Mouse (Mus musculus) midbrain, embryonic 15.5 days (tissue): ENCODE measurements around the gene Dennd2a. TPM values are rescaled to one million over a fixed set of nuclear protein-coding genes. Genes with fewer than 3 reads are reported as not detected.
"Not testable (repeated sequence)": the region's sequence is repeated elsewhere in the genome, so short reads cannot be mapped to it uniquely, and the experiment has no call there.

Source experiments
- ATAC-seq: fragments of 200-750 bp; cut with Nextera tagmentation; replicated peaks from 2 replicates; pipeline ENCODE4 v1.8.0; 2017; ENCODE audit warnings: moderate TSS enrichment
- H3K27ac ChIP-seq: fragments of 300-500 bp; sonication (generic); 2 replicates; pipeline ENCODE4 v1.5.1; 2015; ENCODE audit warnings: mild to moderate bottlenecking, inconsistent platforms
- H3K27me3 ChIP-seq: fragments of 300-500 bp; sonication (generic); replicated peaks from 2 replicates; pipeline ENCODE4 v1.6.1; 2015; ENCODE audit warnings: inconsistent platforms
- H3K36me3 ChIP-seq: fragments of 300-500 bp; sonication (generic); replicated peaks from 2 replicates; pipeline ENCODE4 v1.6.1; 2015; ENCODE audit warnings: inconsistent platforms
- H3K4me1 ChIP-seq: fragments of 300-500 bp; sonication (generic); 2 replicates; pipeline ENCODE4 v1.6.1; 2015; ENCODE audit warnings: inconsistent platforms
- H3K4me2 ChIP-seq: fragments of 300-500 bp; sonication (generic); 2 replicates; pipeline ENCODE4 v1.6.1; 2015; ENCODE audit warnings: inconsistent platforms, mild to moderate bottlenecking, moderate library complexity
- H3K4me3 ChIP-seq: fragments of 300-500 bp; sonication (generic); 2 replicates; pipeline ENCODE4 v1.5.1; 2015; ENCODE audit warnings: mild to moderate bottlenecking, inconsistent platforms
- H3K9ac ChIP-seq: fragments of 300-500 bp; sonication (generic); 2 replicates; pipeline ENCODE4 v1.6.1; 2015; ENCODE audit warnings: mild to moderate bottlenecking, inconsistent platforms
- H3K9me3 ChIP-seq: fragments of 300-500 bp; sonication (generic); 2 replicates; pipeline ENCODE4 v1.6.1; 2016; ENCODE audit warnings: inconsistent platforms
- WGBS: fragments of 180-500 bp; shearing (Covaris S2); methylation state at CpG from one replicate; pipeline ENCODE4 v1.1.7; 2015; ENCODE audit warnings: mixed read lengths; 5-methylcytosine and 5-hydroxymethylcytosine counted together
- polyA plus RNA-seq: library from polyadenylated mRNA; unstranded; fragments of >200 nt; fragmentation: Nextera tagmentation; extraction: Ambion mirVana; gene quantifications from 2 replicates; pipeline ENCODE4 v1.2.1, GENCODE M21; 2015

Gene Dennd2a
- polyA plus RNA-seq, 1 experiment from 2014 or later: 21.0 TPM

DNA sequence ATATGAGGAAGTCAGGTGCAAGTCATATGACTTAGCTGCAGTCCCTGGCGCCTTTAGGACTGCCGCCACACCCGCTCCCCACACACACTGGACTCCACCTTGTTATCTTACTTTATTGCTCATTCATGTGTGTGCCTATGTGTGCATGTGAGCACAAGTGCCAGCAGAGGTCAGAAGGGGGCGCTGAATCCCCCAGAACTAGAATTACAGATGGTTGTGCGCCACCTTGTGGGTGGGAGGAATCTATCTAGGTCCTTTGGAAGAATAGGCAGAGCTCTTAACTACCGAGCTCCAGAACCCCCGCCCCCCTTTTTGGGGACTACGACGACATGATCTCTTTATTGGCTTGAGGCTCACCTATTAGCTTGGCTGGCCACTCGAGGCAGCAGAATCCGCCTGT is 97.6 kb downstream of the Dennd2a start:
- Histone ChIP-seq H3K4me1 (0 out of 2 replicates have a peak, but pooled peaks cover 2% of the 10 kb centered on the region), H3K4me2 (no peak overlapping the region), H3K27me3 (no peaks in the 10 kb centered on the region), H3K9ac (no peak overlapping the region), H3K27ac (no peak overlapping the region), H3K4me3 (no peak overlapping the region), H3K36me3 (peaks cover 4% of the 10 kb centered on the region; the same call in 1 of the 2 replicates), H3K9me3 (no peaks in the 10 kb centered on the region)
- WGBS: 96% methylated on average over 11 of the region's 11 CpGs
- ATAC-seq: no peak

- Histone ChIP-seq H3K4me1 (no peaks in the 10 kb centered on the region), H3K36me3 (peaks cover 4% of the 10 kb centered on the region; the same call in 1 of the 2 replicates), H3K27ac (no peak overlapping the region), H3K27me3 (no peaks in the 10 kb centered on the region), H3K9me3 (no peaks in the 10 kb centered on the region), H3K4me2 (no peak overlapping the region), H3K9ac (no peak overlapping the region), H3K4me3 (no peak overlapping the region)
- no peak for ATAC-seq
- WGBS: 76% methylated on average over 8 of the region's 8 CpGs
Observed at GRCm38 (mm10) chr6:39455339-39456160, 102.1 kb downstream of the Dennd2a start.

- no peaks in the 10 kb centered on the region for H3K36me3 ChIP-seq
- no peak overlapping the region for H3K4me3 ChIP-seq
- H3K9ac ChIP-seq: no peak overlapping the region
- no peaks in the 10 kb centered on the region for H3K9me3 ChIP-seq
- H3K4me2 ChIP-seq: no peak overlapping the region
- no peaks in the 10 kb centered on the region for H3K4me1 ChIP-seq
- WGBS: 43% methylated on average over 2 of the region's 2 CpGs
- ATAC-seq: no peak
- no peaks in the 10 kb centered on the region for H3K27me3 ChIP-seq
- H3K27ac ChIP-seq: no peak overlapping the region
Observed at GRCm38 (mm10) chr6:39454616-39455015, 103.1 kb downstream of the Dennd2a start.

- Histone ChIP-seq H3K9ac (no peak overlapping the region), H3K4me1 (no peaks in the 10 kb centered on the region), H3K27ac (no peak overlapping the region), H3K36me3 (no peaks in the 10 kb centered on the region), H3K27me3 (no peaks in the 10 kb centered on the region), H3K4me3 (no peak overlapping the region), H3K9me3 (no peaks in the 10 kb centered on the region), H3K4me2 (no peak overlapping the region)
- WGBS: 94% methylated on average over 4 of the region's 4 CpGs
- ATAC-seq: no peak
Observed at GRCm38 (mm10) chr6:39453564-39453963, 104.1 kb downstream of the Dennd2a start.

- no peak overlapping the region for H3K4me2 ChIP-seq
Observed at GRCm38 (mm10) chr6:39451033-39451432, 106.6 kb downstream of the Dennd2a start.

DNA sequence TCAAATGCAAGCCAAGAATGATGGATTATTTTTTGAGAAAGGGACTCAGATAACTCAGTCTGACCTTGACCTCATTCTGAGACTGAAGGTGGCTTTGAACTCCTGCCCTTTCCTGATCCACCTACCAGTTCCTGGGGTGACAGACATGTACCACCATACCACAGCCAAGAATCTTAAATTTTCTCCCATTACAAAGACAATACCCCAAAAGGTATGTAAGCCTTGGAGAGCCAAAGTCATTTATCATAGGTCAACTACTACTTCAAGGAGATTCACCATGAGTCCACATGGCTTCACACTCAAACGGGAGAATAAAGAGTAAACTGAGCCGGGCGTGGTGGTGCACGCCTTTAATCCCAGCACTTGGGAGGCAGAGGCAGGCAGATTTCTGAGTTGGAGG is 107.1 kb downstream of the Dennd2a start:
- Histone ChIP-seq H3K36me3 (no peaks in the 10 kb centered on the region), H3K4me1 (no peaks in the 10 kb centered on the region), H3K4me3 (no peak overlapping the region), H3K27me3 (no peaks in the 10 kb centered on the region), H3K9me3 (no peaks in the 10 kb centered on the region), H3K9ac (no peak overlapping the region), H3K4me2 (no peak overlapping the region), H3K27ac (no peak overlapping the region)
- ATAC-seq: no peak
- 94% methylated on average over 4 of the region's 4 CpGs for WGBS

More at GRCm38 (mm10) chr6:39451033-39451432, 106.6 kb downstream of the Dennd2a start:
- ATAC-seq: no peak
- Histone ChIP-seq H3K36me3 (no peaks in the 10 kb centered on the region), H3K9me3 (no peaks in the 10 kb centered on the region), H3K9ac (no peak overlapping the region), H3K27me3 (no peaks in the 10 kb centered on the region), H3K4me3 (no peak overlapping the region), H3K27ac (no peak overlapping the region), H3K4me1 (no peaks in the 10 kb centered on the region)
- WGBS: 84% methylated on average over 3 of the region's 3 CpGs

DNA sequence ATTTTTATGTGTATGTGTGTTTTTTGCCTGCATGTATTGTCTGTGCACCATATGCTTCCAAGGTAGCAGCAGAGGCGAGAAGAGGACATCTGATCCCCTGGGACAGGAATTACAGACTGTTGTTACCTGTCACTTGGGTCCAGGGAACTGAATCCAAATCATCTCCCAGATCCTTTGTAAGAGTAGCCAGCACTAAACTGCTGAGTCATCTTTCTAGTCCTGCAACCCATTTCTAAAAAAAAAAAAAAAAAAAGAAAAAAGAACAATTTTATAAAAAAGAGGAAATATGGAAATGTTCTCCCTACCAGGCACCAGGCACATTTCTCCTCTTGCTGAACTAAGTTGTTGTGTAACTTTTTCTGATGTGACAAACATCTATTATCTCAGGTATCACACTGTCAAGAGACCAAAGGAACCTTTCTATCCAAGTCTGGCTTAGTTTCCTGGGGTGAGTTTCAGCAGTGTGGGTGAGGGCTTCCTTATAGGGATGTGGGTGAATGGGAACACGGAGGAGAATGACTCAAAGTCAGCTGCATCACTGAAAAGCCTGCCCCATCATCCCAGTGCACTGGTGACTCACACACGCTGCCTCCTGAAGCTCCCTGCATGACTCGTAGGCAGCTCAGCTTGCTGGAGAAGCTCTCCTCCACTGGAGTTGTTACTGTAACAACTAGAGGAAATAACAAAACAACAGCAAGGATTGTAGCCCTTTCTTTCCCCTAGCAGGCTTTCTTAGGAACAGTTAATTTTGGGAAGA is 110.1 kb downstream of the Dennd2a start:
- WGBS: 53% methylated on average over 4 of the region's 4 CpGs
- no peaks in the 10 kb centered on the region for H3K27me3 ChIP-seq

DNA sequence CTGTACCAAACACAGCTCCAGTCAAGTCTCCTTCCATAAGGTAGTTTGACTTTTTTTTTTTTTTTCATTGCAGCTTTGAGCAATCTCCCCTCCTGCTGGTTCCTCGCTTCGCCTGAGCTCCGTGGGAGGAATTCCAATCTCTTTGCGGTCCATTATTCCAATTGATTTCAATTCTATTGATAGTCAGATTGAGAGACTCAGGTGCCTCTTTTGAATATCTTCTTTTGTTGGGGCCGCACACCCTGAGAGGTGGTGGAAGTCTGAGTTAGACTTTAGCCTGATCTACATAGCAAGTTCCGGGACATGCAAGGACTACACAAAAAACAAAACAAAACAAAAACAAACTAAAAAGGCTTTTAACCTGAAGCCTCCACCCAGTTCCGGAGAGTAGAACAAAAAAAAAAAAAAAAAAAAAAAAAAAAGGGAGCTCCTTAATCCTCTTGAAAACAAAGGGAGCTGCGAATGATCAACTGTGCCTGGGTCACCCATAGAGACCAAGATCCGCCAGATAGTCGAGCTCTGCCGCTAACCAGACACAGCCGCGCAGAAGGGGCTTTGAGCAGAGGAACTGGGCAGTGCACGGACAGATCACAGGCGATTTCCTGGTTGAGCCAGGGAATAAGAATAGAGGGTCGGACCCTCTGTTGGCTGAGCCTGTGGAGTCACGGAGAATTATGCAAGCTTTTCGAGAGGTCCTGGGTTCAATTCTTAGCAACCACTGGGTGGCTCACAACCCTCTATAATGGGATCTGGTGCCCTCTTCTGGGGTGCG is 111.7 kb downstream of the Dennd2a start:
- no peaks in the 10 kb centered on the region for H3K27me3 ChIP-seq
- whole genome bisulfite sequencing: 3% methylated on average over 19 of the region's 19 CpGs
- no peaks in the 10 kb centered on the region for H3K36me3 ChIP-seq
- 0 out of 2 replicates have a peak overlapping the region, but pooled peaks have one; percentile 2 for H3K4me3 ChIP-seq
- H3K4me2 ChIP-seq: peak overlapping the region; percentile 17
- H3K9me3 ChIP-seq: no peaks in the 10 kb centered on the region
- no peak overlapping the region for H3K27ac ChIP-seq
- H3K4me1 ChIP-seq: no peaks in the 10 kb centered on the region
- H3K9ac ChIP-seq: no peak overlapping the region
- ATAC-seq: no peak

More for the DNA sequence above, 110.1 kb downstream of the Dennd2a start:
- ATAC-seq: no peak
- Histone ChIP-seq H3K4me2 (no peak overlapping the region), H3K4me3 (no peak overlapping the region), H3K9ac (no peak overlapping the region), H3K4me1 (no peaks in the 10 kb centered on the region), H3K9me3 (no peaks in the 10 kb centered on the region), H3K27ac (no peak overlapping the region), H3K36me3 (no peaks in the 10 kb centered on the region)

DNA sequence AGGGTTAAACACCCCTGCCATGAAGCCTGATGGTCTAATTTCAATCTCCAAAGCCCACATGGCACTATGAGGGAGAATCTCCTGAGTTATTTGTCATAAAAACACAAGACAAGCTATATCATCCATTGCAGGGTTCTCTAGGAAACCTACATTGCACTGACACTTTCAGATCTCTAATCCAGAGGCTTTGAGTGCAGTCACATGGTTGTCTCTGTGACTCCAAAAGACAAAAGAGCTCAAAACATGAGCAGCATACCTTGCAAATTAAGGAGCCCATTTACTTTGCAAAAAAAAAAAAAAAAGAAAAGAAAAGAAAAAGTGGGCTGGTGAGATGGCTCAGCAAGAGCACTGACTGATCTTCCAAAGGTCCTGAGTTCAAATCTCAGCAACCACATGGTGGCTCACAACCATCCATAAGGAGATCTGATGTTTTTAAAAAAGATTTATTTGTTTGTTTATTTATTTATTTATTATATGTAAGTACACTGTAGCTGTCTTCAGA is 114.8 kb downstream of the Dennd2a start:
- no peaks in the 10 kb centered on the region for H3K27me3 ChIP-seq
- no peak overlapping the region for H3K27ac ChIP-seq
- ATAC-seq: no peak
- H3K4me1 ChIP-seq: no peaks in the 10 kb centered on the region
- no peak overlapping the region for H3K4me2 ChIP-seq
- H3K9me3 ChIP-seq: no peaks in the 10 kb centered on the region
- H3K9ac ChIP-seq: no peak overlapping the region
- H3K36me3 ChIP-seq: no peaks in the 10 kb centered on the region
- no peak overlapping the region for H3K4me3 ChIP-seq

DNA sequence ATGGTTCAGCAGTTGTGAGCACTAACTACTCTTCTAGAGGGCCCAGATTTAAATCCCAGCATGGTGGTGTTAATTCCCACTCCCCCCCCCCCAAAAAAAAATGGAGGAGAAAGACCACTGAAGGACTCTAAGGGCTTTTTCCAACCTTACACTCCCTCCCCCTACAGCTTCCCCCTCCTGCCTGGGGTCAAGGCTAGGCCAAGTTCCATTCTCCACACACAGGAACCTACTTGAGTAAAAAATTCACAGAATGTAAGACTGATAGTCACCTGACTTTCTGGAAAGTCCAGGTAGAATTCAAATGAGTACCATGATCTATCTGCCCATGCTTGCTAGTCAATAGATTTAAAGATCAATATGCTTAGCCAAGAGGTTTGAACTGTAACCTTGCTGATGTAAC is 117.5 kb downstream of the Dennd2a start:
- H3K4me1 ChIP-seq: no peaks in the 10 kb centered on the region
- H3K9ac ChIP-seq: no peak overlapping the region
- no peak overlapping the region for H3K27ac ChIP-seq
- H3K27me3 ChIP-seq: no peaks in the 10 kb centered on the region
- H3K9me3 ChIP-seq: no peaks in the 10 kb centered on the region
- H3K4me3 ChIP-seq: no peak overlapping the region
- H3K4me2 ChIP-seq: no peak overlapping the region
- no peaks in the 10 kb centered on the region for H3K36me3 ChIP-seq
- ATAC-seq: no peak

DNA sequence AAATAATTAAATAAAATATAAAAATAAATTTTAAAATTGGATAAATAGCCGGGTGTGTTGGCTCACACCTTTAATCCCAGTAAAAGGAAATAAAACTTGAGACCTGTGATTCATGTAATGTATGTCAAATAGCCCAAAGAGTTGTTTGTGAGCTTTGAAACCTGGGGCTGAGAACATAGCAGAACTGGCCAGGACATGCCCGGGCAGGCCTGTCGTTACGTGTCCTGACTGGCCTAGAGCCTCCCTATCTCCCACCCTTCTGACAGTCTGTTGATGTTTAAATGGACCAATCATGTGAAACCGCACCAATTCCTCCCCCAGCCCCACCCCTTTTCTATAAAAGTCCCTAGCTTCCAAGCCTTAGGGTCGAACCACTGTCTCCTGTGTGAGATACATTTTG is 120.1 kb downstream of the Dennd2a start:
- not testable (repeated sequence) for H3K4me2 ChIP-seq, H3K4me1 ChIP-seq, H3K36me3 ChIP-seq, H3K27me3 ChIP-seq, H3K9ac ChIP-seq, ATAC-seq, H3K4me3 ChIP-seq, H3K9me3 ChIP-seq, H3K27ac ChIP-seq
- 93% methylated on average over 6 of the region's 6 CpGs for WGBS

DNA sequence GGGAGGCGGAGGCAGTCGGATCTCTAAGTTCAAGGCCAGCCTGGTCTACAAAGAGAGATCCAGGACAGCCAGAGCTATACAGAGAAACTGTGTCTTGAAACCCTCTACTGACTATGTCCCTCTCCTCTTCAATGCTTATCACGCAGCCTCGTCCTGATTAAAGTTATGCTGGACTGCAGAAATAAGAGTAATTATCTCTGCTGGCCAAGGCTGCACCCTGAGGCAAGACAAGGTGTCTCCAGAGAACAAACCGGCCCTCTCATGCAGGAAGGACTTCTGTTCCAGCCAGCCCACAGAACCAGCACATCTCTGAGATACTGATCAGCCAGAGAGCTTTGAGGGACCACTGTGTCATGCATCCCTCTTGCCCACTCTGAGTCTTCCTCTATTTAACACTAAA is 121.8 kb downstream of the Dennd2a start:
- no peaks in the 10 kb centered on the region for H3K4me1 ChIP-seq
- no peak for ATAC-seq
- H3K9me3 ChIP-seq: no peaks in the 10 kb centered on the region
- 72% methylated on average over 5 of the region's 5 CpGs for WGBS
- H3K4me2 ChIP-seq: no peak overlapping the region
- H3K36me3 ChIP-seq: no peaks in the 10 kb centered on the region
- no peak overlapping the region for H3K27ac ChIP-seq
- H3K4me3 ChIP-seq: no peak overlapping the region
- no peaks in the 10 kb centered on the region for H3K27me3 ChIP-seq
- no peak overlapping the region for H3K9ac ChIP-seq
